ENCODE assay signal across 8 mouse cellular contexts in the genomic region with DNA sequence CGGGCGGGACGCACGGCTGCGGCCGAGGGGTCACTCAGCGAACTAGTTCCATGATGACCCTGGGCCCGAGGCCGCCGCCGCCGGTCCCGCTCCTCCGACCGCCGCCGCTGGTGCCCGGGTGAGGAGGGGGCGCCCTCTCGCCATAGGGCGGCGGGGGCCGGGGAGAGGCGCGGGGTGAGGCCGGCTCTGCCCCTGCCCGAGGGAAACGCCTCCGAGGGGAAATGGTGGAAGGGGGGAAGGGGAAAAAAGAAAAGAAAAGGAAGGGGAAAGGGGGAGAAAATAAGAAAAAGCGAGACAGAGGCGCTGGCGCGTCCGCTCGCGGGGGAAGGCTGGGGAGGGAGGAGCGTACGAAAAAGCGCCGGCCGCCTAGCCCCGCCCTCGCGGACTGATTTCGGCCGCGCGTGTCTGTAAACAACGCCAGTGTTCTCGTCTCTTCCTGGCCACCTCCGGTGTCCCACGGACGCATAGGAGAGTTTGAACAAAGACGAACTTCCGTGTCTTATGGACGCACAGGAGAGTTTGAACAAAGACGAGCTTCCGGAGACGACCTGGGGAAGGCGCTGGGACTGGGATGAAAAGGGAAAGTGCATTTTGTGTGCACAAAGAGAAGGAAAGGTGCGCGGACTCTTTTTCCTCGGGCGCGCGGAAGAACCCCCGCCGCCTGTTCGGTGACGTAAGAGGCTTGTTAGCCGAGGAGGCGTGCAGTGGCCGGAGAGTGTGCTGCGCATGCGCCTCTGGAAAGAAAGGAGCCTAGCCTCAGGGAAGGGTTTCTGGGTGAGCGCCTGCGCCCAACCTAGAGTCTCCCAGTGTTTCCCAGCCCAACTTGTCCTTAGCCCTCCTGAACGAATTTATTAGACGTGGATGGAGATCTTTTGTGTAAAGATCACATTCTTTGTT. TPM values are rescaled to one million over a fixed set of nuclear protein-coding genes. Genes with fewer than 3 reads are reported as not detected.
DNase-seq lines count a peak whose midpoint lies in the region; ATAC-seq and TF ChIP-seq lines count a peak whose summit lies in the region.

TSS of gene Ccni (minus strand) at position 387 of the 897 bp plus-strand sequence.
TSS of gene 2010109A12Rik (plus strand) at position 410 of the 897 bp plus-strand sequence.

- no peaks in the 10 kb centered on the region; the same call in 1 of the 2 replicates for H3K36me3 ChIP-seq in heart, embryonic 11.5 days (ENCODE audit: control insufficient read depth, insufficient read depth, low read length)
- H3K36me3 ChIP-seq in kidney, embryonic 16.5 days (ENCODE audit: insufficient read depth, low read length): no peaks in the 10 kb centered on the region
- peaks cover 5% of the 10 kb centered on the region for H3K36me3 ChIP-seq in liver, adult 2 months (ENCODE audit: control insufficient read depth, insufficient read depth, low read length)
- no peaks in the 10 kb centered on the region for H3K36me3 ChIP-seq in myocyte (ENCODE audit: control insufficient read depth, insufficient read depth)
- no peaks in the 10 kb centered on the region for H3K36me3 ChIP-seq in splenic B cell, adult 2 months (ENCODE audit: control insufficient read depth, insufficient read depth, low read length, poor library complexity, severe bottlenecking)

- peak within 1 kb of the TSS; percentile 95 for H3K27ac ChIP-seq in heart, embryonic 11.5 days (ENCODE audit: low read depth, low read length)
- H3K27ac ChIP-seq in kidney, embryonic 16.5 days (ENCODE audit: low read length): peak within 1 kb of the TSS; percentile 95
- H3K27ac ChIP-seq in liver, adult 2 months (replicated peaks; ENCODE audit: insufficient read depth, low read depth, low read length): peak within 1 kb of the TSS; percentile 91

- peak; percentile 83 for TF ChIP-seq POLR2A in liver, adult 2 months (IDR thresholded peaks at IDR 0.05; ENCODE audit: extremely low read depth, insufficient read depth, low read length)
- TF ChIP-seq POLR2A in myocyte (IDR thresholded peaks at IDR 0.05; ENCODE audit: insufficient read length, low read depth): peak; percentile 70

- under 1% methylated on average over 79 of the region's 79 CpGs for WGBS in heart, embryonic 11.5 days (ENCODE audit: insufficient replicate concordance)
- WGBS in kidney, embryonic 16.5 days: under 1% methylated on average over 68 of the region's 79 CpGs
- under 1% methylated on average over 73 of the region's 79 CpGs for WGBS in liver, adult 2 months

- TF ChIP-seq CTCF in liver, adult 2 months (IDR thresholded peaks at IDR 0.05; ENCODE audit: low read depth, low read length): no peak

- no peaks in the 10 kb centered on the region for H3K27me3 ChIP-seq in heart, embryonic 11.5 days (ENCODE audit: control insufficient read depth, insufficient read depth, low read length)
- no peaks in the 10 kb centered on the region for H3K27me3 ChIP-seq in kidney, embryonic 16.5 days (ENCODE audit: insufficient read depth, low read length)
- no peaks in the 10 kb centered on the region for H3K27me3 ChIP-seq in liver, adult 2 months (ENCODE audit: control insufficient read depth, insufficient read depth, low read length)
- H3K27me3 ChIP-seq in myocyte (ENCODE audit: control insufficient read depth, insufficient read depth, insufficient read length): no peaks in the 10 kb centered on the region
- no peaks in the 10 kb centered on the region for H3K27me3 ChIP-seq in splenic B cell, adult 2 months (ENCODE audit: control insufficient read depth, insufficient read depth, low read length, poor library complexity, severe bottlenecking)

- H3K9me3 ChIP-seq in heart, embryonic 11.5 days (replicated peaks; ENCODE audit: control insufficient read depth, low read length): no peaks in the 10 kb centered on the region
- H3K9me3 ChIP-seq in kidney, embryonic 16.5 days (ENCODE audit: low read length): no peaks in the 10 kb centered on the region

- peak; percentile 92 for ATAC-seq in erythroblast, adult 5-6 weeks (replicated peaks; ENCODE audit: low FRiP score, poor library complexity, severe bottlenecking)
- ATAC-seq in heart, embryonic 11.5 days (replicated peaks; ENCODE audit: insufficient number of reproducible peaks, low FRiP score, low TSS enrichment): peak; percentile 97
- peak; percentile 98 for ATAC-seq in kidney, embryonic 16.5 days (ENCODE audit: low FRiP score, low TSS enrichment)

- peak within 1 kb of the TSS; percentile 98 for H3K9ac ChIP-seq in heart, embryonic 11.5 days (ENCODE audit: low read depth, low read length)
- H3K9ac ChIP-seq in kidney, embryonic 16.5 days (replicated peaks; ENCODE audit: low read length): peak within 1 kb of the TSS; percentile 95
- H3K9ac ChIP-seq in liver, adult 2 months (ENCODE audit: low read depth, low read length): peak within 1 kb of the TSS; percentile 99

- H3K4me1 ChIP-seq in heart, embryonic 11.5 days (ENCODE audit: control insufficient read depth, insufficient read depth, low read length): peaks cover 7% of the 10 kb centered on the region; the same call in 1 of the 2 replicates
- H3K4me1 ChIP-seq in kidney, embryonic 16.5 days (ENCODE audit: insufficient read depth, low read length): peaks cover 13% of the 10 kb centered on the region
- H3K4me1 ChIP-seq in liver, adult 2 months (ENCODE audit: control insufficient read depth, insufficient read depth, low read length): peaks cover 5% of the 10 kb centered on the region; the same call in 1 of the 2 replicates

- H3K4me3 ChIP-seq in heart, embryonic 11.5 days (ENCODE audit: low read depth, low read length): peak within 1 kb of the TSS; percentile 97
- peak within 1 kb of the TSS; percentile 91 for H3K4me3 ChIP-seq in kidney, embryonic 16.5 days (ENCODE audit: low read length)
- H3K4me3 ChIP-seq in liver, adult 2 months (ENCODE audit: insufficient read depth, low read depth, low read length): peak within 1 kb of the TSS; percentile 100
- H3K4me3 ChIP-seq in myocyte: peak within 1 kb of the TSS; percentile 67

- peak within 1 kb of the TSS; percentile 87 for H3K4me2 ChIP-seq in heart, embryonic 11.5 days
- peak within 1 kb of the TSS; percentile 66 for H3K4me2 ChIP-seq in kidney, embryonic 16.5 days (replicated peaks; ENCODE audit: low read depth, low read length)
- H3K4me2 ChIP-seq in myocyte (ENCODE audit: low read depth): peak within 1 kb of the TSS; percentile 94

- H3ac ChIP-seq in myocyte (ENCODE audit: control insufficient read depth, insufficient read length): peak within 1 kb of the TSS; percentile 99

- H3K79me2 ChIP-seq in liver, adult 2 months (ENCODE audit: control insufficient read depth, insufficient read depth, low read length): peaks cover 9% of the 10 kb centered on the region; the same call in 1 of the 2 replicates
- peaks cover 32% of the 10 kb centered on the region for H3K79me2 ChIP-seq in myocyte (ENCODE audit: control insufficient read depth, insufficient read depth)

- DNase-seq in B cell, adult 2 months: peak; percentile 97 to 98
- DNase-seq in brain, adult 2 months (ENCODE audit: low read depth, low spot score): peak; percentile 99
- DNase-seq in liver, adult 2 months (ENCODE audit: extremely low read depth, low read depth, low spot score): peak; percentile 87
- DNase-seq in splenic B cell, adult 2 months (ENCODE audit: low read depth, low spot score): peak; percentile 96

TF ChIP-seq in myocyte, 11 proteins besides CTCF, POLR2A, EP300 and RAD21:
- TF ChIP-seq MYOD1 (IDR thresholded peaks at IDR 0.05; ENCODE audit: control insufficient read depth in 1 of 3, insufficient read length in 2 of 3, low read depth in 2 of 3): peak in 1 of 3 experiments; percentile 2
- no peak for TF ChIP-seq TCF3 (IDR thresholded peaks at IDR 0.05; ENCODE audit: insufficient read length, low read depth)
- peak; percentile 82 for TF ChIP-seq POLR2AphosphoS2 (IDR thresholded peaks at IDR 0.05; ENCODE audit: insufficient read length, low read depth)
- no peak for TF ChIP-seq MAX (IDR thresholded peaks at IDR 0.05; ENCODE audit: low read depth)
- peak in 1 of 3 experiments; percentile 30 for TF ChIP-seq MYOG (IDR thresholded peaks at IDR 0.05; ENCODE audit: control insufficient read depth in 1 of 3, insufficient read depth in 1 of 3, insufficient read length in 2 of 3, low read depth in 2 of 3)

RNA-seq across cellular contexts. Expression of gene Ccni, which starts in this region (rescaled TPM):
- total RNA-seq in erythroblast, adult 5-6 weeks (2015; ENCODE audit: low replicate concordance): 121 and 147 TPM in 2 replicates
- 143 and 150 TPM in 2 replicates for total RNA-seq in erythroblast, adult 5-6 weeks (2017; ENCODE audit: low replicate concordance)
- 96.5 and 99.1 TPM in 2 replicates for polyA plus RNA-seq in heart, embryonic 11.5 days (2014; fragmentation: Nextera tagmentation; extraction: Ambion mirVana)
- 97.3 and 113 TPM in 2 replicates for polyA plus RNA-seq in kidney, embryonic 16.5 days (2015; fragmentation: Nextera tagmentation; extraction: Ambion mirVana)
- 68.0 and 77.9 TPM in 2 replicates for total RNA-seq in liver, adult 2 months (2014; rRNA removed)
- 56.4 and 70.4 TPM in 2 replicates for polyA plus RNA-seq in liver, adult 2 months (2012; rRNA removed)
- polyA plus RNA-seq in myocyte (2012; fragmentation: generic; extraction: Trizol): 132 TPM

RNA-seq across cellular contexts. Expression of gene 2010109A12Rik, which starts in this region (rescaled TPM):
- total RNA-seq in erythroblast, adult 5-6 weeks (2015; ENCODE audit: low replicate concordance): 1.0 TPM in 1 of 2 replicates, not detected in the other
- 1.3 and 4.8 TPM in 2 replicates for total RNA-seq in erythroblast, adult 5-6 weeks (2017; ENCODE audit: low replicate concordance)
- polyA plus RNA-seq in heart, embryonic 11.5 days (2014; fragmentation: Nextera tagmentation; extraction: Ambion mirVana): 1.2 and 1.6 TPM in 2 replicates
- 0.95 and 2.9 TPM in 2 replicates for polyA plus RNA-seq in kidney, embryonic 16.5 days (2015; fragmentation: Nextera tagmentation; extraction: Ambion mirVana)
- 0.13 and 0.28 TPM in 2 replicates for total RNA-seq in liver, adult 2 months (2014; rRNA removed)
- not detected in 2 replicates for polyA plus RNA-seq in liver, adult 2 months (2012; rRNA removed)
- polyA plus RNA-seq in myocyte (2012; fragmentation: generic; extraction: Trizol): not detected

Comparison
In these comparisons a context has a peak if more than half of its experiments do, and no peak if none do; other contexts are left out.
1. Peak in every context shown above with its lines: DNase-seq, ATAC-seq, H3K4me3 ChIP-seq and H3K27ac ChIP-seq.